Mouse (Mus musculus) kidney, adult 18-20 months (tissue): ENCODE results near the gene Abcf2.

ENCODE experiments used
- DNase-seq: peaks from one replicate; pipeline ENCODE4 v3.0.0; 2021

Abcf2 gene

DNA sequence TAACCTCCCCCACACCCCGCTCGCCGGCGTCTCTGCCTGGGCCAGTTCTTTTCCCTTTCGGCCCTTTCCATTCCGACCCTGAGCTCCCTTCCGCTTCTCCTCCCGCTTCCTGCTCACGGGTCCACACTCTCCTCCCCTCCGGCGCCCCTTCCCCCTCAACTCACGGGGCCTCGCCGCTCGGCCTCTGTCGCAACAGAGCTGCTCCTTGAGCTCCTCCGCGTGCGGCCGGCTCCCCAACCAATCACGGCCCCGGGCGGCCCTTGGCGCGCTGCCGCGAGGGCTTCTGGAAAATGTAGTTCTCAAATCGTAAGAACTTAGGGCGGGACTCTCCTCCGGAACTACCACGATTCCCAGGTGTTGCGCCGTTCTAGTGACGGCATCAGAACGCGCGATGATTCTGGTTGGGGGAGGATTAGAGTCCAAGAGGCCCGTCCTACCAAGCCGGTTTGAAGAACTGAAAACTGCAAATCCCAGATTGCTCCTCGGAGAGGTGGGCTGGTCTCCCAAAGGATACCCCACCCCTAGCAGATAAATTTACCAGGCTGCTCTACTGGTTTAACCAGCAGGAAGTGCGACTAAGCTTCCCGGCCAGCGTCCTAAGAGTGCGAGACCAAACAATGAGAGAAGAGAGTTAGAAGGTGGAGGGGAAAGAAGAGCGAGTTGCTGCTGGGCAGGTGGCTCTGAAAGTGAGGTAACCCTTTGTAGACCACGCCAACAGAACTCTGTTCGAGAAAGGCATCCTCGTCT, at the start of gene Abcf2:
TSS of gene Abcf2 (minus strand) at position 285 of the 747 bp plus-strand sequence.
- DNase-seq = peak; percentile 100

DNA sequence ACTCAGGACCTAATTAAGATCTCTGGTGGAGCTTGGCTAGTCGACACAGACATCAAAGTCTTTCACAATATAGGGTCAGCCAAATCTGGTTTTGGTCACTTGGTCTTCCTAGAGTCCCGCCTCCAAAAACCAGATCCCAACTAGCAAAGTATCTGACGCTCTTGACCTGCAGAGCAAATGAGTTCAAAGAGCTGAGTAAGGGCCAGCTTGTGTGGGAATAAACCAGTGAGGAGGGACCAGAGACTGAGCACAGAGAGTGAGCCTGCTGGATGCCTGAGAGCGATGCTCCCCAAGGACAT, 47.5 kb upstream of the Abcf2 start:
- no peak for DNase-seq

DNA sequence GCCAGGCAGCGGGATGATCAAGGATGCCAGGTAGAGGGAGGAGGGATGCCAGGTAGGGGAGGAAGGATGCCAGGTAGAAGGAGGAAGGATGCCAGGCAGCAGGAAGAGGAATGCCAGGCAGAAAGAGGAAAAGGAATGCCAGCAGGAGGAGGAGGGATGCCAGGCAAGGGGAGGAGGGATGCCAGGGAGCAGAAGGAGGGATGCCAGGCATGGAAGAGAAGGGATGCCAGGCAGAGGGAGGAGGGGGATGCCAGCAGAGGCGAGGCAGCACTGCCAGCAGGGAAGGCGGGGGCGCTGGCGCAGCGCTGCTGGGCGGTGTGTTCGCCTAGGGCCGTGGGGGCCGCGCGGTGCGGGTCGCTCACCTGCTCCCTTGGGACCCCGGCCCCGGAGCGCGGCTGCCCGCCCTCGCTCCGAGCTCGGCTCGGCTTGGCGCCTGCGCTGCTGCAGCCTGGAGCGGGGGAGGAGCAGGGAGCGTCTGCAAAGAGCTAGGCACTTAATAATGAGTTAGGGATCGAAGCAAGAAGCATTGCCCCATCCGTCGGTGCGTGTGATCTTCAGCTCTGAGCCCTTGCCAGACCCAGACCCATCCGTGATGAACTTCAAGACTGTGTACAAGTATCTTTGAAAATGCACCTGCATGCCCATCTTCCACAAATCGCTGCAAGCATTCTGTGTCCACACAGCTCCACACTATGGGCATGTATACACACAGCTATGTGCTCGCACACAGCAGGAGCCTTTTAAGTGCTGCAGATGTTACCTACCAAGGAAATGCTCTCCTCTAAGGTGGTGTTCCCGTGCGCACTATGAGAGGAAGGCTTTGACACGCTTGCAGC, 46.9 kb upstream of the Abcf2 start, which contains the start of gene Smarcd3:
TSS of gene Smarcd3 (minus strand) at position 426 of the 836 bp plus-strand sequence.
- DNase-seq = peak; percentile 40

DNA sequence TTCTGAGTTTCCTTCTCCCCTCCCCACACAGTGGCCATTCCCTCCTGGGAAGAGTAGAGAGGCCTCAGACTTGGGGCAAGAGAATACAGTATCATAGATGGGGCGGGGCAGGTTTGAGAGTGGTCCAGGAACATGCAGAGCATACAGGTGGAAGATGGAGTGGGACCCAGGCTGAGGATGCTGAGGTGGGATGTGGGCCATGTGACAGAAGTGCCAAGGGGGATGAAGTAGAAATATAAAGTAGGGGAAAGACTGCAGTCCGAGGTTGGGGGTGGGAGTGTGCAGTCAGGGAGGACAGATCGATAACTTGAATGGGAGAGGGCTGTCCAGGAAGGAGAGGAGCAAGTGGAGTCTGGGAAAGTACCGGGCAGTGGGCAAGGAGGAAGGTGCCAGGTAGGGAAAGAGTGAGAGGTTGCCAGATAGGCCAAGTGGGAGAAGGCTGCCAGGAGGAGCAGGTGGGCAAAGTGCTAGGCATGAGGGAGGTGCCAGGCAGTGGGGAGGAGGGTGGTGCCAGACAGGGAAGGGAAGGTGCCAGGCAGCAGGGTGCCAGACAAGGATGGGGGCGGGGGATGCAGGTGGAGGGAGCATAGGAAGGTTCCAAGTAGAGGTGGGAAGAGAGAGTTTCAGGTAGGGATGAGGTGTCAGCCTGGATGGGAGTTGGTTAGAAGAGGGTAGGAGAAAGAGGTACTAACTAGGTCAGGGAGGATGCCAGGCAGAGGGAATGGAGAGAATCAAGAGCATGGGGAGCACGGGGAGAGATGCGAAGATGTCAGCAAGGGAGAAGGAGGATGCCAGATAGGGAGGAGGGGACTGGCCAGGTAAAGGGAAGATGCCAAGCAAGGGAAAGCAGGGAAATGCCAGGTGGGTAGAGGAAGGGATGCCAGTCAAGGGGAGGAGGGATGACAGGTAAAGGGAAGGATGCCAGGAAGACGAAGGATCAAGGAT, 46.0 kb upstream of the Abcf2 start:
- DNase-seq = no peak

DNA sequence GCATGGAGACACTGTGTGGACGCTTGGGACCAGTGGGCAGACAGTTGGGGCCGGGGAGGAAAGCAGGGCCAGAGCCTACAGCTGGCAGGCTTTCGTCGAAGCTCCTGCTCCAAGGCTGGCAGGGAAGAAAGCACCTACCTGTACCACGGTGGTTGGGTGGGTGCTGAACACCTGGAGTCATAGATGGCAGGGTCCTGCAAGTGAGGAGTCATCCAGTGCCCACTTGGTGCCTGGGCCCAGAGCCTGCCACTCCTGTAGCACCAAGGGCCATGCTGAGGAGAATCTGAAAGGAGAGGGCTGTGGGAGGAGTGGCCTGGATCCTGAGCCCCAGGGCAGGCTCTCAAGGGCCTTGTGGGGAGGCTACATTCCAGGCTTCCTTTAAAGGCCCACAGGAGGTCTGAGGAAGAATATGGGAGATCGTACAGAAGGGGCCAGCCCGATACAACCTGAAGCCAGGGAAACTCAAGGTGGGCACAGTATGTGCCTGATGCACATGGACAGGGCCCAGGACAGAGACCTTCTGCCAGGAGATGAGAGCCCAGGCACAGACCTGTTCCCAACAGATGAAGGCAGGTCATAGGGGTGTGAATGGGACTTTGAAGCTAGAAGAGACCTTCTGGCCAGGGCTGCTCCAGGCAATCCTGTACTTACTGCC, 45.2 kb upstream of the Abcf2 start:
- DNase-seq = no peak

DNA sequence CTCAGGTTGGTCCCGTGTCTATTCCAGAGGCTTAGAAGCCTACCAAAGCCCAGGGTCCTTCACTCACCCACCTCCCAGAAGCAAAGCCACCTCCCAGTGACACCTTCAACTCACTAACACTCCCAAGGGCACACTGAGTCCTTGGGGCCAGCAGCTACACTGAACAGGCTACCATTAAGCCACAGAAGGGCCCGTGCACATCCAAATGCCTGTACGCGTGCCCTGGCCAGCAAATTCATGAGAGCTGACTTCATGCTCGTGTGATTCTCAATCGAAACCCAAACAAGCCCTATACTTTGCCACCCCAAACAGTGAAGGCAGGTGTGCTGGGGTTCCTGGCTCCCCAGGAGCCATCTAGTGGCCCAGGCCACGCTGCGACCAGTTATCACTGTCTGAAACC, 43.4 kb upstream of the Abcf2 start:
- DNase-seq = peak; percentile 15

DNA sequence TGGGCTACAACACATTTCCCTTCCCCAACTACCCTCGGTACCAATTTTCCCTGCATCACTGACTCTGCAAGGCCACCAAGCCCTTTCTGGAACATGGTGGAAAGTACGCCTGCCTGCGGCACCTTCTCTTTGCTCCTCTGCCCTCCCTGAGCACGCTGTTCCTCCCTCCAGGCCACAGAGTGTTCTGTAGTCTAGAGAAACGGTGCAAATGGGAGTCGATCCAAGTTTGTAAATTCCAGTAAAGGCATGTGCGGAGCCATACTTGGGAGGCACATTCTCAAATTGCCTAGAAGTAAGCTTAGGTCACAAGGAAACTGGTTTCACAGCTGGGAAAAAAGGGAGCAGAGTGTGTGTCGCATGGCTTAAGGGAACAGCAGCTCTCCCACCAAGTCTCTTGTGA, 42.8 kb upstream of the Abcf2 start:
- peak; percentile 44 for DNase-seq

DNA sequence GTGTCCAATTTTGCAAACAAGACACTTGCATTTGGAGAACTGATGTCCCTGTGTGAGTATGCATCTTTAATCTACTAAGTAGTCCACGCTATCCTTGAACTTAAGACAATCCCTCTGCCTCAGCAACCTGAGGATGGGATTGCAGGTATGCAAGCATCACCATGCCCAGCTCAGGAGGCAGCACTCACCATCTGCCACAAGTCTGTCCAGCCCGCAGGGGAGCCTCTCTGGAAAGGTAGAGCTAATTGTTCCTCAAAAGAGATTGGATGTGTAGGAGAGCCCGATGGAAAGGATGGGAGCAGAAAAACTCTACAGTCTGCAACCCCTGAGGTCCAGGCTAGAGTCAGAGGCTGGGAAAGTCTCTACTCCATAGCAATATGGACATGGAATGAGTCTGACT, 41.7 kb upstream of the Abcf2 start:
- DNase-seq = no peak

DNA sequence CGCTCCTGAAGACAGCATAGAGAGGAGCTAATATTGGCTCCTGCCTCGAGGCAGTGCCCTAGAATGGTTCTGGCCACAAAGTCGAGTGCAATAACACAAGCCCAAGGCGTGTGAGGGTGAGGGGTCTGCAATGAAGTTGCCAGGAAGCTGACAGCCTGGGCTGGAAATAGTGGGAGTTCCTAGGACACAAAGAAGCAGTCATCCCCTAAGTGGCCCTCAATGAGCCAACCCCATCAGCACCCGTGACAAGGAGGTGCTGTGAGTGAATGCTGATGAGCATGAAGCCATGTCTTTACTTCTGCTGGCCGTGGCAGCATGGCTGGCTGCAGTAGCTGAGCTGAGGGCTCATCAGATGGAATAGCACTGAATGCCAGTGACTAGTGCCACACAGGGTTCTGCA, 37.8 kb upstream of the Abcf2 start:
- no peak for DNase-seq

DNA sequence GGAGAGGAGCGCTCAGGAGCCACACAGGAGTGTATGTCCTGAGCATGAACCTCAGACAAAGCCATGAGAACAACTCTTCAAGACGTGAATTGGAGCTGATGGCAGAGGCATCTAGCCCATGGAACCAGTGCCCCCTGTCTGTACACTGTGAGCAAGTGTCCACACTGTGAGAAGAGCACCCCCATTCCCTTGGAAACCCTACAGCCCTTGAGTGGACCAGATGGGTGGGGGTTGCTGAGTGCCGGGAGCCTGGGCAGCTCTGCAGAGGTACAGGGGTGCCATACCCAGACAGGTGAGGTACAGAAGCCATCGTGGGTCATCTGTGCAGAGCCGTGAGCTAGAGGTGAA, 35.0 kb upstream of the Abcf2 start:
- no peak for DNase-seq

DNA sequence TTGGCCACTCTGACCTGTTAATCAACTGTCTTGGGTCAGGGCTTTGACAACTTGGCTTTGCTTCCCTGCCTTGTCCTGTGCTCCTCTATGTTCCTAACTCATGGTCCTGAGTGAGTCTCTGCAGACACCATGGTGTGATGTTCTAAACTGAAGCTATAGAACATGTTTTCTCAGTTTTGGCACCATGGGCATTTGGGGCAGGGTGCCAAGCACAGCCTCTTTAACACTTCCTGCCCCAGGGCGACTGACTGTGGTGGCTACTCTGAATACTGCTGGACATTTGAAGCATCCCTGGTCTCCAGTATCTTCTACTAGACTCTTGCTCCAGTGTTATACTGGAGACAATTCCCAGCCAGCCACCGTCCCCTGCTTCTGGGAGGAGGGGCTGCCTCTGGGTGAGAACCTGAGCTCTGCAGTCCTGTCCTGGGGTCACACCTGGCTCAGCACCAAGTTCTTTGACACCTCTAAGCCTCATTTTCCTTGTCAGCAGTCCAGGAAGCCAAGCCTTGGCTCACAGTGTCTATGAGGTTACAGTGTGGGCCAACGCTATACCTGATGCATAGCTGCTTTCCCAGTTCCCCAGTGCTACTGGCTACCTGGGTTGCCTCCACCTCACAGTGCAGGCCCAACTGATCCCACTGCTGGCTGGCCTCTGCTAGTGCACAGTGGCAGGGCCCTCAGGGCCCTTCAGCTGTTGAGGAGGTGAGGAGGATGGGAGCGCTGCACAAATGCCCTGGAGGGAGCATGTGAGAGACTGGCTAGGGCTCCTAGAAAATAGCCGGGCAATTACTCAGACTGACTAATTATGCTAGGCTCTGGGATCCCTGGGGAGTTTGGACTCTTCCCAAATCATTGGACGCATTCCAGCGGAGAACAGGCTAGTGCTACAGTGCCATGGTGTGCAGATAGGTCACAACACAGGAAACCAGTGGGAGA, 34.4 kb upstream of the Abcf2 start:
- DNase-seq = peak; percentile 69

DNA sequence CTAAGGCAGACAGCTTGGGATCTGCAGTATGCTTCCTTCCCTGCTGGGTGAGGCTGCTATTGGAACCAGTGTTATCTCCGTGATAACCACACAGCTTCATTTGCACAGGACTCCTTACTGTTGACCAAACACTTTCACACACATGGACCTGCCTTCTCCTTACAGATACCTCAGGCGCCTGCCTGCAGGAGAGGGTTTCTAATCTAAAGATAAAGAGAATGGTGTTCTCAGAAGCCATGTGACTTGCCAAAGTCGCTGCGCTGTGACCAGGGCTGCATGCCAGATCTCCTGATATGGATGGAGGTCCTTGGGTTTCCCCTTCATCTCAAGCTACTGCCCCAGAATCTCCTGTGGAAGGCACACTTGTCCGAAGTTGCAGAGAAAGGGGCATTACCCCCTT, 32.1 kb upstream of the Abcf2 start:
- DNase-seq = no peak

DNA sequence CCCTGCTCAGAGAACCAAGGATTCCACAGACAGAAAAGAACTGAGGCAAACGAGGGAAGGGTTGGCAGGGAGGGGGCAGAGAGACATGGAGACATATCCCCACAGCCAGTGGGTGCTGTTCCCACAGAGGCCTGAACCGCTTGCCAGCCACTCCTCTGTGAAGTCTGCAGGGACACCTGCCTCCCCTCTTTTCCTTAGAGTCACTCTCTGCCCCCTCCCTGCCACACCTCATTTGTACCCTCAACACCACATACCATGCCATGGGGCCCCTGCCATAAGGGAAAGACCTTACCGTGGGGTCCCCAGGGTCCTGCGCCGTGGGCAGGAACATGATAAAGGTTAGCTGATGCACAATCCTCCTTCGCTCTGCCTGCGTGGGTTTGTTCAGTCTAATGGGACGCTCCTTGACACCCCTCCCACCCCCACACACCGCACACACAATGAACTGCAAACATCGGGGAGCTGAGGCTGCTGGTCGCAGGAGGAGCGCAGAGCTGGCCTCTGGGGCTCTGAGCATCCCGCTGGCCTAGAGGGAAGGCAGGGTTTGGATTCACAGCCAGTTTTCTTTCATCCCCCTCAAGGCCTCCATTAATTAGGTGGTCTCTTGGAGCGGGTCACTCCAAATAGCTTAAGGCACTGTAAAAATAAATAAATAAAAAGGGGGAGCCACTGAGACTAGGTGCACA, 28.9 kb upstream of the Abcf2 start:
- no peak for DNase-seq

DNA sequence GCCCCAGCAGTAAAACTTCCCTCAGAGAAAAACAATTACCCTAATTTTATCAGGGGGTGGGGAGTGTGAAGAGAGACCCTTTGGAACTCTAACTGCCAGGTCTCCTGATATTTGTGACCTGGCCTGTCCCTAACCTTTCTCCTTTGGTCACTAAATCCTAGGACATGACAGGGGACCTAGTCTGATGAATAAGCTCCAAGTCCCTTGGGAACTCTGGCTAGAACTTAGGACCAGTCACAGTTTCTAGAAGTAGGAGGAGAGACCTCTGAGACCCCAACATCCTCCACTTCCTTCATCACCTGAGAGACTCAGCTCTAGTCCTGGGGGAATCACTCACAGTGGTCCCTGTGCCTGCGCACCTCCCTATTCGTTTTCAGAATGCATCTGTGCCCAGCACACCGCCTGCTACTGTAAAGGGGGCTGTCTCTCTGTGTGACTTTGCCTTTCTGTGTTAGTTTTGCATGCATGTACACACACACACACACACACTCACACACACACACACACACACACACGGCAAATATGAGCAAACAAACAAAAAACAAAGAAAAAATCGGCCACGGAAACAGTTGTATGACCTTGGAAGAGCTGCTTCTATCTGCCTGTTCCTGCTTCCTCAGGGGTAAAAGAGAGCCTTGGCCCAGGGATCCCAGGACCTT, 28.2 kb upstream of the Abcf2 start:
- no peak for DNase-seq

DNA sequence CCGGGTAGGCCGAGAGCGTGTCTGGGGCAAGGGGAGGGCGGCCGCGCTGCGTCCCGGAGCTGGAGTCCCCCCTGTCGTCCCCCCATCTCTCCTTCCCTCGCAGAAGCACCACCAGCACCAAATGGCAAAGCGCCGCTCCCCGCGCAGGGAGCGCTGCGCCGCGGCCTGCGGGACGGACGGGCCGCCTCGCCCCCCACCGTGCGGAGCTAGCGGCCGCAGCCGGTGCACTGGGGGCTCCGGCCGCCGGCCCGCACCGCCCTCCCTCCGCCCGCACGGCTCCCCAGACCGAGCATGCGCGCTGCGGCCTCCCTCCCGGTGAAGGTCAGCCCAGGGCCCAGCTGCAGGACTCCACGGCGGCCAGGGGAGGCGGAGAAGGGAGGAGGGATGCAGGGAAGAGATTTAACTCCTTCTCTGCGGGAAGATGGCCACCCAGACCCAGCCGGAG, 27.4 kb upstream of the Abcf2 start:
- DNase-seq = peak; percentile 91

DNA sequence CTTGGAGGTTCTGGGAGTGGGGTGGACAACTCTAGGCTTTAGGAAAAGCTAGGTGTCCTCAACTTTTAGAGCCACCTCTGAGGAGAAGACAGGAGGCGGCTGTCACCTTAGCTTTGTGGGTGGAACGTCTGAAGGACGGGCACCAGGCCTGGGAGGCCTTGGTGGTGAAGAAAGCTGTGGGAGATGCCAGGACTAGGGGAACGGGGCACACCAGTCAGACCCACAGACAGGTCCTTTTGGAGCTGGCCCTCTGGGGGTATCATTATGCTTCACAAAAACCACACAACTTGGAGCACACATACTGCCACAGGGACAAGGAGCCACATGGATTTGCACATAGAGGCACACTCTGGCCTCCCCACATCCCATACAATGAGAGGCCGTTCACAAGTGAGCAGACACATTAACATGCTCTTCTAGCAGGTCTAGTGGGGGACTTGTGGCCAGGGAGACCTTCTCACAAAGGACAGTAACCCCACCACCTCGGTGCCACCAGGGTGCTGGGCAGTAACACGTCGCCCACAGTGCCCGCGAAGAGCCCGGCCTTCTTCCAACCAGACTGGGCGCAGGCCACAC, 26.9 kb upstream of the Abcf2 start:
- DNase-seq = no peak

DNA sequence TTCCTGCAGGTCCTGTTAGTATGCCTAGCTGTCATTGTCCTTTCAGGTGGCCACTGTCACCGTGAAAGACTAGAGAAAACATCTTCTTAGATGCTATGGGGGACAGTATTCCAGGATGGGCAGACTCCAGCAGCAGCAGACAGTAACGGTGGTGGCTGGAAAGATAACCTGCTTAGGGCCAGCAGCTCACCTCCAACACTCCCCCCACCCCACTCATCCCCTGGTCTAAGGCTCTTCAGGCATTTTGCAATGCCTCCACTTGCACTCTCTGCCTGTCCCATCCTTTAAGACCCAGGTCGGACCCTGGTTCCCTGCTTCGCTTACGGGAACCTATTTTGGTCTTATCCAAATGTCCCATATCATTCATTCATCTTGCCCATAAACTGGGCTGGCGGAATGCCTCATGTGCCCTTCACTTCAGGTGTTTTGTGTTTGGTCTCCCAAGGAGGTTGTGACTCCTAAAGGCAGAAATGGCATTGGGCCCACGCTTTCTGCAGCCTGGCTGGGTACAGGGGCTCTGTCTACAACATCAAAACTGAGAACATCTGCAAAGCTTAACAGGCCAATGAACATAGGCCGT, 26.3 kb upstream of the Abcf2 start:
- no peak for DNase-seq

DNA sequence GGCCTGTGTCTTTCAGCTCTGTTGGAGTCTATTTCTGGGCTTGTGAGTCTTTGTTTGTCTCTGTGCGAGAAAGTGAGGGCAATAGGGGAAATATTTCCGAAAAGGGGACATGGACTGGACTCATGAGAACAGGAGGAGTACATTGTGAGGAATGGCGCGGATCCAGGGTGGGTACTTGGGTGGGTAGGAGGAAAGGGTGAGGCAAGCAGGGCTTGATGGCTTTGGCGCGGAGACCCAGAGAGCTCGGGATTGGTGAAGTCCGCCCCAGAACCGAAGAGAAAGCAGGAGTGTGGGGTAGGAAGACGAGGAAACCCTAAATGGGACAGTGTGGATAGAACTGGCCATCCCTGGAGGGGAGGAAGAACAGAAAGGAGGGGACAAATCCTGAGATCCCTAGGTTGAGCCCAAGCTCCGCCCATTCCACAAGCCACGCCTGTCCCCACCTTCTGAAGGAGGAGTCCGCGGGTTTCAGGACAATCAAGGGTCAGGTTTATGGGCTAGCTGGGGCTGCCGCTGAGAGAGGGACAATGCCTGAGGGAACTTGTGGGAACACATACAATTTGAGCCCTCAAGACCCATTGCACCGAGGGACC, 25.6 kb upstream of the Abcf2 start:
- DNase-seq = peak; percentile 94
